Mouse (Mus musculus) lung, postnatal 0 days (tissue): ENCODE measurements around the gene Tmprss7. TPM values are rescaled to one million over a fixed set of nuclear protein-coding genes. Genes with fewer than 3 reads are reported as not detected.

Experiments used
- ATAC-seq: fragments of 200-750 bp; cut with Nextera tagmentation; 2 replicates; pipeline ENCODE4 v1.8.0; 2017; ENCODE audit warnings: moderate library complexity
- DNase-seq: peaks from one replicate; pipeline ENCODE4 v3.0.0-alpha.2; 2016; ENCODE audit warnings: low spot score
- H3K27ac ChIP-seq: fragments of 300-500 bp; sonication (generic); 2 replicates; pipeline ENCODE4 v1.5.1; 2014; ENCODE audit warnings: antibody characterized with exemption, mild to moderate bottlenecking, low read length, mixed read lengths
- H3K27me3 ChIP-seq: fragments of 300-500 bp; sonication (generic); replicated peaks from 2 replicates; pipeline ENCODE4 v1.6.1; 2014; ENCODE audit warnings: low read length, mixed read lengths; ENCODE audit not compliant: insufficient read depth
- H3K36me3 ChIP-seq: fragments of 300-500 bp; sonication (generic); 2 replicates; pipeline ENCODE4 v1.6.1; 2014; ENCODE audit warnings: low read length, mixed read lengths; ENCODE audit not compliant: insufficient read depth
- H3K4me1 ChIP-seq: fragments of 300-500 bp; sonication (generic); 2 replicates; pipeline ENCODE4 v1.6.1; 2014; ENCODE audit warnings: antibody characterized with exemption, low read depth, low read length, mixed read lengths; ENCODE audit not compliant: insufficient read depth
- H3K4me2 ChIP-seq: fragments of 300-500 bp; sonication (generic); replicated peaks from 2 replicates; pipeline ENCODE4 v1.6.1; 2014; ENCODE audit warnings: low read depth, mild to moderate bottlenecking, low read length, moderate library complexity, mixed read lengths
- H3K4me3 ChIP-seq: fragments of 300-500 bp; sonication (generic); 2 replicates; pipeline ENCODE4 v1.5.1; 2014; ENCODE audit warnings: low read depth, low read length
- H3K9ac ChIP-seq: fragments of 300-500 bp; sonication (generic); replicated peaks from 2 replicates; pipeline ENCODE4 v1.6.1; 2014; ENCODE audit warnings: low read depth, mild to moderate bottlenecking
- H3K9me3 ChIP-seq: fragments of 300-500 bp; sonication (generic); 2 replicates; pipeline ENCODE4 v1.6.1; 2016; ENCODE audit warnings: low read length, mixed read lengths
- CTCF ChIP-seq: IDR thresholded peaks from 2 replicates; pipeline ENCODE4 v1.5.1; 2016; ENCODE audit warnings: antibody characterized with exemption, mild to moderate bottlenecking
- EP300 ChIP-seq: IDR thresholded peaks from 2 replicates; pipeline ENCODE4 v1.6.1; 2016; ENCODE audit warnings: antibody characterized with exemption, mild to moderate bottlenecking, control low read depth
- WGBS: fragments of 180-500 bp; shearing (Covaris S2); extraction: QIAGEN DNeasy Blood & Tissue Kit; methylation state at CpG from one replicate; pipeline ENCODE4 v1.1.7; 2014; 5-methylcytosine and 5-hydroxymethylcytosine counted together
- polyA plus RNA-seq: library from polyadenylated mRNA; unstranded; fragments of >200 nt; fragmentation: Nextera tagmentation; extraction: Ambion mirVana; gene quantifications from 2 replicates; pipeline ENCODE4 v1.2.1, GENCODE M21; 2015

Gene Tmprss7
- 0.10 and 0.13 TPM in 2 replicates for polyA plus RNA-seq

DNA sequence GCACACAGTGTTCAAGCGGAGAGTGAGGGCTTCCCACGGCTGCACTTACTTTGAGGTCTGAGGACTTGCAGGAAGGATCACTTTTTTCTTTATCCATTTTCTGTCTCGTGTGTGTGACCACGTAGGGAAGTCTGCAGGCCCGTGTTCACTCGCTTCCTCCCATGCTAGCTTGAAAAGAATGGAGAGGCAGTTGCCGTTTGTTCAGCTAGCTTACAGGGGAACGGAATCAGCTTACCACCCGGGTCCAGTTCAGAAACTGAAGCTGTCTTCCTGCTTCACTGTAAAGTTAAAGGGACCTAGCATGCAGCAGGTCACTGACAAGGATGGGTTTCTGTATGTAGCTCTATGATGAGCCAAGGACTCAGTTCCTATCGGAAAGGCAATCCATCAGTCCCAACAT, at the start of gene Tmprss7:
Gene Tmprss7 (minus strand): TSS at position 101 of the 400 bp plus-strand sequence.
- TF ChIP-seq EP300, result no peak
- no peak for TF ChIP-seq CTCF
- no peaks in the 10 kb centered on the region for H3K36me3 ChIP-seq
- no peak within 1 kb of the TSS for H3K9ac ChIP-seq
- H3K4me3 ChIP-seq, result no peak within 1 kb of the TSS
- no peaks in the 10 kb centered on the region for H3K4me1 ChIP-seq
- H3K9me3 ChIP-seq, result no peaks in the 10 kb centered on the region
- no peak for DNase-seq
- H3K27me3 ChIP-seq, result no peaks in the 10 kb centered on the region
- H3K27ac ChIP-seq, result no peak within 1 kb of the TSS
- H3K4me2 ChIP-seq, result no peak within 1 kb of the TSS
- ATAC-seq, result no peak
- WGBS, result 62% methylated on average over 10 of the region's 10 CpGs

DNA sequence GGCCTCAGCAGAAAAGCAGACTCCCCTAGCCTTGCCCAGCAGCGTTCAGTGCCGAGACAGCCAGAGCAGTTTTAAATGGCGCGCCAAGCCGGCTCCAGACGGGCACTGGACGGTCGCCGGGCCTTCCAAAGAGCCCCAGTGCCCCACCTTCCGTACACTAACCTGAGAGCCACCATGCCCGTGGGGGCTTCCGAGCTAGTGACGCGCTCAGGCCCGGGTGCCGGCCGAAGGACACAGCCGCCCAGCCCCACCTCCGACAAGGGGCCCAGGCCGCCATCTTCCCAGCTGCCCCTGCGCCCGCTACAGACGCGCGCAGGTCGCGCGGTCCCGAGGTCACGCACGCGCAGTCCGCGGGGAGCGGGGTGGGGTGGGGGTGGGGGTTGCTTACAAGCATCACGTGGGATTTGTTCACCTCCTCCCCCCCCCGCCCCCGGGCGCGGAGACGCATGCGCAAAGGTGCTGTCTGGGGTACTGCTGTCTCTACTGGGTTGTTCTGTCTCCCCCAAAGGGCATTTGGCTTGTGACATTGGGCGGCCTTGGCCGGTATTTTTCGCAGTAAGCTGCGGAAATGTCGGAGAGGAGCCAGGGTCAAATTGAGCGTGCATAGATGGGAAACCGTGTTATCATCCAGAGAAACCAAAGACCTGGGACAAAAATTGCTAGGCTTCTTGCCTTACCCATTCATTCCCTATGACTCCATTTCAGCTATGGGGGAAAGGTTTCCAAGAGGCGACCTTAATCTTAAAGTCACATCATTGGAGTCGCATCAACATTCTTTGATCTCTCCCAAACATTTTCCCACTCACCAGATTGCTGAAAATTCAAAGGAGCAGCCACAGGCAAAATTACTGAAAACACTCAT, 49.4 kb upstream of the Tmprss7 start, which contains the start of gene Abhd10:
Gene Abhd10 (minus strand): TSS at position 341 of the 862 bp plus-strand sequence.
- H3K27ac ChIP-seq, result peak within 1 kb of the TSS; percentile 91
- WGBS, result under 1% methylated on average over 48 of the region's 51 CpGs
- no peaks in the 10 kb centered on the region for H3K4me1 ChIP-seq
- TF ChIP-seq CTCF (no peak), EP300 (no peak)
- ATAC-seq, result peak; percentile 99
- peaks cover 5% of the 10 kb centered on the region; the same call in 1 of the 2 replicates for H3K36me3 ChIP-seq
- no peaks in the 10 kb centered on the region for H3K27me3 ChIP-seq
- peak within 1 kb of the TSS; percentile 56 for H3K4me2 ChIP-seq
- peak within 1 kb of the TSS; percentile 72 for H3K4me3 ChIP-seq
- DNase-seq, result peak; percentile 95
- no peaks in the 10 kb centered on the region for H3K9me3 ChIP-seq
- peak within 1 kb of the TSS; percentile 74 for H3K9ac ChIP-seq

DNA sequence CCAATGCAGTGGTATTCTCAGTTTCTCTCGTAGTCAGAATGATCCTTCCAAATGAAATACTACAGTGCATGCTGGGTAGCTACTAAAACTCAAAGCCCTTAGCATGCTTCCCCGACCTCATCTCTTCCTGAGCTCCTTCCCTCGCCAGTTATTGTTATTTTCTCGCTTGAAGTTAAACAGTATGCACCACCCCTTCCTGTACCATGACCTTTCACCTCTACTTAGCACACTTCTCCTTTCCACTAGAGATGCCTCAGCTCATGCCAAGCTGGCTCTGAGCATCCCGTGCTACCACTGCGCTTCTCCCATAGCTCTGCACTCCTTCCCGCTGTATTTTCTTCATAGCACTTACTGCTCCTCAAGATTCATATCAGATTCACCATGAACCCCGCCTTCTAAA, 44.4 kb upstream of the Tmprss7 start:
- Histone ChIP-seq H3K36me3 (peaks cover 18% of the 10 kb centered on the region; the same call in 1 of the 2 replicates), H3K27ac (no peak overlapping the region), H3K9me3 (no peaks in the 10 kb centered on the region), H3K4me1 (no peaks in the 10 kb centered on the region), H3K27me3 (no peaks in the 10 kb centered on the region), H3K4me2 (no peak overlapping the region), H3K4me3 (no peak overlapping the region), H3K9ac (no peak overlapping the region)
- no peak for TF ChIP-seq CTCF
- no peak for TF ChIP-seq EP300
- ATAC-seq, result no peak
- WGBS, result 74% methylated on average over 8 of the region's 8 CpGs
- no peak for DNase-seq

DNA sequence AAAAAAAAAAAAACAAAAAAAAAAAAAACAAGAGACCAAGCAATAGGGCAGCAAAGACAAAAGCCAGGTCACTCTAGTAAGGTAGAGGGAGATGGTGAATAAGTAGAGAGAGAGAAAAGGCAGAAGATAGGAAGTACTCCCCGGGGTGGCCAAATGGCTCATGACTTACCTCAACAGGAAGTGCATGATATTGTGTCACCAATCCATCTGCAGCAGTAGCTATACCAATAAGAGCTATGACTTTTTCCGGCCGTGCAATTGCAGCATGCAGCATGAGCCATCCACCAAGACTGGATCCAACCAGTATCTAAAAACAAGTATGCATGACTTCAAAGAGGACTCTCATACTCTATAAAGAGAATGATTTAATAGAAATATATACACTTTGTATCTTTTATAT, 43.3 kb upstream of the Tmprss7 start:
- Histone ChIP-seq H3K4me3 (no peak overlapping the region), H3K4me2 (no peak overlapping the region), H3K4me1 (no peaks in the 10 kb centered on the region), H3K27ac (no peak overlapping the region), H3K9me3 (no peaks in the 10 kb centered on the region), H3K9ac (no peak overlapping the region), H3K36me3 (peaks cover 22% of the 10 kb centered on the region; the same call in 1 of the 2 replicates), H3K27me3 (no peaks in the 10 kb centered on the region)
- 81% methylated on average over 3 of the region's 3 CpGs for WGBS
- ATAC-seq, result no peak
- TF ChIP-seq EP300 (no peak), CTCF (no peak)
- no peak for DNase-seq

DNA sequence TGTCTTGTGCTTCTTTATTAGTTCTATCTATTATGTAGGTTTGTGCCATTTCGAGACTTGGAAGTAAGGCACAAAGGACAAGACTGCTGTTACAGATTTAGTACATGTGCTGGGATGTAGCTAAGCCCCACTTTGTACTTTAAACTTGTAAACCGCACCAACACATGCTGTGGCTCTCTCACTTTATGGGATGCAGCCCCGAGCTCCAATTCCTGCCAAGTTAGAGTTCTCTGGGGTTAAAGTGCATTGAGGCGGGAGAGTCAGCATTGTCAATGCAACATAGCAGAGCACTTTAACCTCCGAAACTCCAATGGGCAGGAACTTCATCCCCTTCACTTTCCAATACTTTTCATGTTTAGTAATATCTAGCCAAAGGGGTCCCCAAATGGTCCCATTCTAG, 35.7 kb upstream of the Tmprss7 start:
- Histone ChIP-seq H3K4me2 (no peak overlapping the region), H3K36me3 (0 out of 2 replicates have a peak, but pooled peaks cover 11% of the 10 kb centered on the region), H3K9ac (no peak overlapping the region), H3K27ac (no peak overlapping the region), H3K4me3 (no peak overlapping the region), H3K9me3 (no peaks in the 10 kb centered on the region), H3K27me3 (no peaks in the 10 kb centered on the region), H3K4me1 (no peaks in the 10 kb centered on the region; the same call in 1 of the 2 replicates)
- TF ChIP-seq EP300 (no peak), CTCF (no peak)
- ATAC-seq, result no peak
- 82% methylated on average over 5 of the region's 5 CpGs for WGBS
- DNase-seq, result no peak

- ATAC-seq (no peak), DNase-seq (no peak)
- no peaks in the 10 kb centered on the region for H3K36me3 ChIP-seq
- H3K9ac ChIP-seq, result no peak overlapping the region
- H3K27me3 ChIP-seq, result no peaks in the 10 kb centered on the region
- peak overlapping the region; percentile 28 for H3K4me3 ChIP-seq
- no peaks in the 10 kb centered on the region; the same call in 1 of the 2 replicates for H3K4me1 ChIP-seq
- TF ChIP-seq EP300 (no peak), CTCF (no peak)
- H3K27ac ChIP-seq, result no peak overlapping the region
- no peaks in the 10 kb centered on the region for H3K9me3 ChIP-seq
- H3K4me2 ChIP-seq, result peak overlapping the region; percentile 70
- WGBS, result 5% methylated on average over 10 of the region's 10 CpGs
Measured at GRCm38 (mm10) chr16:45724742-45725102, 31.3 kb upstream of the Tmprss7 start.
